Mouse (Mus musculus) lung, postnatal 0 days (tissue): ENCODE measurements at regions not wholly inside any gene's neighbourhood (a gene's known extent, or its start where the extent isn't known, plus 50 kb on each side); places are given as distances from the start of the nearest gene placed in this dataset.

Experiments
- CTCF ChIP-seq: IDR thresholded peaks from 2 replicates; pipeline ENCODE4 v1.5.1; 2016; ENCODE audit warnings: antibody characterized with exemption, mild to moderate bottlenecking
- EP300 ChIP-seq: IDR thresholded peaks from 2 replicates; pipeline ENCODE4 v1.6.1; 2016; ENCODE audit warnings: antibody characterized with exemption, mild to moderate bottlenecking, control low read depth

DNA sequence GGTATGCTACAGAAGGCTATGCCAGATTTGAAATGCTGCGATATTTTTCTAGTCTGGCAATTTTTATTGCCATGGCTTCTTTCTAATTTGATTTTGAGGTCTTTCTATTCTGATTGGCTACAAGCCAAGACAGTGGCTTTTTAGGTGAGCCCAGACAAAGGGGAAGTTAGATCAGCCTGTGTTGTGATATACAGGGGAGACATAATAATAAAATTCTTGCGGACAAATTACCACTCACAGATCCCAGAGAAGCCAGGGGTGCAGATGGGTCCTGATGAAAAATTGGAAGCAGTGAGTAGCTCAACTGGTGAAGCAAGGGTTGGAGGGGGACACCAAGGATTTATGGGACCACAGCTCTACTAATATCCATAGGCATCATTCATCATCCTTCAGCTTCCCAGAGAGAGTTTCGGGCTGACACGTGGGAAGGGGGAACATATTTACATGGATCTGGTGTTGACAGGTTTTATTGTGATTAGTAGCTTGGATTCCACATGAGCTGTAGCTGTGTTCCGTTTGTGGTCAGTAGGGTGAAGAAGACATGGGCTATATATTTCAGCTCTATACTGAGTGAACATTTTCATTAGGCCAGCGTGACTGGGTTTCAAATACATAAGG, 190.0 kb downstream of the Gm5447 start:
- TF ChIP-seq CTCF (no peak), EP300 (no peak)
